Mouse (Mus musculus) heart, postnatal 25 days (tissue): ENCODE data around the gene Serpina16. TPM values are rescaled to one million over a fixed set of nuclear protein-coding genes. Genes with fewer than 3 reads are reported as not detected.

Source experiments
- DNase-seq: peaks from one replicate; pipeline ENCODE4 v3.0.0; 2022; ENCODE audit warnings: low spot score
- intact Hi-C: fragments of 180-260 bp; cut with DNase I; formaldehyde crosslinking; loops from one replicate; pipeline ENCODE4 v1.15.1; 2025
- total RNA-seq, 2 experiments: library from RNA; stranded (reverse); gene quantifications; 2 replicates each; pipeline ENCODE4 v1.2.3; 2021

The Serpina16 gene
- total RNA-seq, 2 experiments from 2014 or later: not detected

DNA sequence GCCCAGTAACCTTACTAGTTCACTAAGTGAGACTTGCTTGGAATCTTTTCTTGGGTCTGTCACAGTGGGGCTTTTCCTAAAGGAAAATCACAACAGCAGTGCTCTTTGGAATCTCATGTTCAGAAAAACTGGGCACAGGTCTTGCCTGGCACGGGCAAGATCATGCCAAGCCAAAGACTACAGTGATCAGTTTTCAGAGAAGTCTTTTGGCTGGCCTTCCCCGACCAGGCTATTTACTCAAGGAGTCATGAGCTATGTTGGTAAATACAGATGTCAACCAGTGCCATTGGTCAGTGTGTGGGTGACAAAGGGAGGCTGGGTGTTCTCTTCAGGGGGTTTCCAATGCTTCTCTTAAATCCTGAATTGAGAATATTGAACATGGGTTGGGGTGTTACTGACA is 16.8 kb downstream of the Serpina16 start:
- intact Hi-C loops: no loop called here
- DNase-seq: no peak

DNA sequence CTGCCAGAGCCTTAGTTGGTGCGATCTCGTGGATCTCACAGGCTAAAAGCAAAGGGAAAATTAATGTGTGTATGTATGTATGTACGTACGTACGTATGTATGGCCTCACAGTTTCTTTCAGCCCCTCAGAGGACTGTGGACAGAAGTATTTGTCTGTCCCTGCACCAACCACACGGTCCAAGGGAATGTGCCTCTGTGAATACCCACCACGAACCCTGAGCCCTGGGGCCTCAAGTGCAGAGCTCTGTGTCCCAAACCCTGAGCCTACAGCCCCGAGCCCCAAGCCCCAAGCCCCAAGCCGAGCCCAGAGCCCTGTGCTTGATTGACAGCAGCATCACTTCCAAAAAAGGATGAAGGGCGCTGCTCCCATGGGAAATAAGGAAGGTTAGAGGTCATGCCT is 17.9 kb downstream of the Serpina16 start:
- no peak for DNase-seq
- intact Hi-C loops: no loop called here

DNA sequence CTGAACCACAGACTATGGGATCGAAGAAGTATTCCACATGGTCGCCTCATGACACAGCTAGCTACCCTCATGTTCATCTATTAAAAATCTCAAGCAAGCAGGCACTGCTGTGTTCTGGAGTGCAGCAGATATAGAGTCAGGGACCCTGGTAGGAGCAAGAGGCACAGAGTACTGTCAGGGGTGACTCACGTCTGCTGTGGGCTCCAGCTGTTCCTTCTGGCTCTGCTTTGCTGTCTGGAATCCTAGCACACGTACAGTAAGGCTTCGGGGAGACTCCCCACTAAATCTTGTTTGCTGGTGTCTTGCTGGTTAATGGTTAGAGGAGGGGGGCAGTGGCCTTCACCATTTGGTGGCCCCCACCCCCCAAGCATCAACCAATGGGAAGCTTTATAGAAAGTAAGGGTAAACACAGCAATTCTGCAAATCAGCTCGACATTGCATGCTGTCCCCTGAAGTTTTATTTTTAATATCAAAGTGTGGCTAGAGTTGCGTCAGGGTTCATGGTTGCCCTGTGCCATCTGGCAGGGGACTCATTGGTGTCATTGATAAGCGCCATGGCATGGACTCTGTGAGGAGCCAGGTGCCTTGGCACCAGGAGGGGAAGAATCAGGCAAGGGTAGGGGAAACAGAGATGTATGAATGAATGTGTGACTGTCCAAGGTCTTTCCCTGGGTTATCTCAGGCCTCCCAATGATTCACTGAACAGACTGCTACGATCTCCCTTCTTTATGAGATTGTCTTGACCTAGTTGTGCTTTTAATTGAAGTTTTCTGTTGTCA is 18.9 kb downstream of the Serpina16 start, which contains the start of gene Serpina6:
Gene Serpina6 (minus strand): TSS at position 365 of the 779 bp plus-strand sequence.
- intact Hi-C loops: no loop called here
- no peak for DNase-seq

DNA sequence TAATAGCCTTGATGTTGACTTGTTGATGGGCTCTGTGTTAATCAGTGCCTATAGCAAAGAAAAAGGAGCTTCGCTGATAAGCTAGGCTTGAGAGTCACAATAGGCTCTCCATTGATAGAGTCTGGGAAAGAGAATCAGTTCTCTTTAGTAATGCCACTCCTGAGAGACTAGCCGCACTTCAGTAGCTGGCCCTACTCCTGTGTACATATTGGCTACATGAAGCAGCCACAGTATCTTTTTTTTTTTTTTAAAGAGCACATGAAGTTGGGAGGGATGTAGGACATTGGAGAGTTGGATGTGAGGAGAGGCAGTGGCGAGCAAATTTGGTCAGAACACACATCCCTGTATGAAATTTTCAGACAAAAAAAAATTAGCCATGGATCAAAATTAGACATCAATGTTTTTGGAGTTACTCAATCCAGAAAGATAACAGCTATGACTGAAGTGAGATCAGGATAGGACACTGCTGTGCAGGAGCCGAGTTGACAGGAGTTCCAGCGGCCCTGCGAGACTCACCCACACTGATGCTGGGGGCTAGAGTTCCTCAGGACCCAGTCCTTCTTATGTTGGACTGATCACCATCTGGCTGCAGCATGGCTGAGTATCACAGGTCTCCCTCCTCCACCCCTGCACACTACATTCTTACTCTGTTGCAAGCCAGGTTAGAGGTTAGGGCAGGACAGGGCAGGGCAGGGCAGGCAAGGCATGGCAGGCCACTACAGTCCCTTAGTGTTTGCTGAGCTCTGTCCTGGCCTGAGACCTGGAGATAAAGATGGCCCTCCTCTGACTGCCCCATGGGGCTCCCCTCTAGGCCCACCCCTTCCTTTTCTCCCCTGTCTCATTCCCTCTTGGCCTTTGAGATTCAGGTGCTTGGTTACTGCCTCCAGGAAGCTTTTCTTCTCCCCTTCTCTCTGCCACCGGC is 20.6 kb downstream of the Serpina16 start:
- intact Hi-C loops: no loop called here
- DNase-seq: no peak

DNA sequence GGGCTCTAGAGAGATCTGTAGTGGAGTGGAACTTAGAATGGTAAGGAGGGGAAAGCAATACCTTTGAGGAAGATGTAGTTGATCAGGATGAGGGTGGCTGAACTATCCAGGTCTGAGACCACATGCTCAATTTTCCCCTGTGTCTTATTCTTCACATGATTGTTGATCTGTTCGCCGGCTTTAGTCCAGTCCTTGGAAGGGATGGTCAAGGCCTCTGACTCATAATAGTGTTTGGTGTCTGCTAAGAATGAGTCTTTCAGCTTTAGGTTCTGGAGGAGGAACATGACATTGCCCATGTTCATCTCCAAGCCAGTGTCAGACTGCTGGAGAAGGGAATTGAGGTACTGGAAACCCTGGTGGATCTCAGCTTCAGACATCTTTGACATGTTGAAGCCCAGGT is 22.1 kb downstream of the Serpina16 start:
- intact Hi-C loops: no loop called here
- no peak for DNase-seq

DNA sequence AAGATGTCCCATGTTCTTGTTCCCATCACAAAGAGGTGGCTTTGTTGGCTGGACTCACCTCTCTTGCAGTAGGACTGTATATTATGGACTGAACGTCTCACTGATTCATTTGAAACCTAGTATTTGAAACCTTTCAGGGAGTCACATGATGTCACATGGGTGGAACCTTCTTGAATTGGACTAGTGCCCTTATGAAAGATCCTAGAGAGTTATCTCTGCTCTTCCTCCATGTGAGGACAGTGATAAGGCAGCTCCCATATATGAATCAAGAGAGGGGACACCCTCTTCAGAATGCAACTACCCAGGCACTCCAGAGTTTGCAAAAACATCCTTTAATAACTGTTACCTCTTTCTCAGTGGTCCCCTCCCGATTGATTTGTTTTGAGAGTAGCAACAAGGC is 29.6 kb downstream of the Serpina16 start:
- DNase-seq: no peak
- intact Hi-C loops: no loop called here

DNA sequence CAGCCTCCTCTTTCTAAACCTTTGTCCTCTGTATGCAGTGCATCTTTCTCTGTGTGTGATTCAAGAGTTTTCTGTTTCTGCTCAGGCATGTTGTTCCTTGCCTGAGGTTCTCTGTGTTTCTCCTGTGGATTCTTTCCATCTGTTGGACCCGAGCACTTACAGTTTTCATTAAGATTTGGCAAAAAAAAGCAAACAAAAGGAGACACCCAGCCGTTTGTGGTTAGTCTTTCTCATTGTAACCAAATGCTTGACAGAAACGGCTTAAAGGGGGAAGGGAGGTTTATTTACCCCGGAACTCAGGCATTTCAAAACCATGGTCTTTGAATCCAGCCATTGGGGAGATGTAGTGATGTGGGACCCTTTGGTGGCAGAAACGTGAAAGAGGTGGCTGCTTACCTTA is 31.3 kb downstream of the Serpina16 start:
- intact Hi-C loops: loop anchor here (5.0 kb wide), 1 partner anchor 102 kb away; no protein-coding TSS in a partner anchor
- DNase-seq: no peak

DNA sequence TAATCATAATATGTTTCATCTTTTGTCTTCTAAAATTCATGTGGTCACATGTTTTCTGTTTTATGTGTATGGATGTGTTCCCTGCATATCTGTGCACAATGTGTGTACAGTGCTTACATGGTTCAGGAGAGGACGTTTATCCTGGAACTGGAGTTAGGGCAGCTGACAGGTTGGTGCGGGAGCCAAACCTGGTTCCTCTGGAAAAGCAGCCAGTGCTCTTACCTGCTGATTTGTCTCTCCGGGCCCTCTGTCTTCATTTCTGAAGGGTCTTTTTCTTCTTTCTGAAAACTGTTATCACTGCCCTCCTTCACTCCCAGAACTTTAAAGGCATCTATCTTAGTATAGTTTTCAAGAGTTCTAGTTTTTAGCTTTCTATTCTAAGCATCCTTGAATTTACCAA is 32.1 kb downstream of the Serpina16 start:
- intact Hi-C loops: loop anchor here (5.0 kb wide), 1 partner anchor 102 kb away; no protein-coding TSS in a partner anchor
- no peak for DNase-seq

DNA sequence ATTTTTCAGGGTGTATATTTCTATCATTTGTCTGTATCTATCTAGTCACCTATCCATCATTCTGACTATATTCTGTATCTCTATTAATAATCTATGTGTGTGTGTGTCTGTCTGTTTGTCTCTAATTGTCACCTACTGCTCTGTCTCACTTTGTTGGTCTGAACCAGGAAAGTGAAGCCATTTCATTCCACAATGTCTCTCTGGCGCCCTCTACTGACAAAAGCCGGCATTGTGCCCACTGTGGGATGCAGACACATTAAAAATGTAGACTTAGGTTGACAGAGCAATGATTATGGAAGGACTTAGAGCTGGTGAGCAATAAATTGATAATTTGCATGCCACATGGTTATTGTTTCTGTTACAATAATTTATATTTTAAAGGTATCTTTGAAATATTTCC is 32.6 kb downstream of the Serpina16 start:
- intact Hi-C loops: loop anchor here (5.0 kb wide), 1 partner anchor 101 kb away; no protein-coding TSS in a partner anchor
- DNase-seq: no peak

DNA sequence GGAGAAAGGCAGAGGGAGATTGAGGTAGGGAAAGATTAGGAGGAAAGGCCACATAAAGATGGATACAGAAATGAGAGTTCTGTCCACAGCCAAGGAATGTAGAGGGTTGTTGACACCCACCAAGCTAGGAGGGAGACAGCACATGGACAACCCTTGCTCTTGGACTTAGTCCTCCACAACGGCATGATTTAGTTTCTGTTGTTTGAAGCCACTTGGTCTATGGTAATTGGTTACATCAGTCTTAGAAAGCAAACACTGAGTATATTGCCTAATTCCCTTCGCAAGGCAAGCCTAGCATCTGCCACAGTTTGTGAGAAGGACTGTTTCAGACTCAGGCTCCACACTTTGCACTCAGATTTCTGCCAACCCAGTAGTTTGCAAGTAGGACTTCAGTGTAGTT is 40.1 kb downstream of the Serpina16 start:
- DNase-seq: no peak
- intact Hi-C loops: no loop called here

DNA sequence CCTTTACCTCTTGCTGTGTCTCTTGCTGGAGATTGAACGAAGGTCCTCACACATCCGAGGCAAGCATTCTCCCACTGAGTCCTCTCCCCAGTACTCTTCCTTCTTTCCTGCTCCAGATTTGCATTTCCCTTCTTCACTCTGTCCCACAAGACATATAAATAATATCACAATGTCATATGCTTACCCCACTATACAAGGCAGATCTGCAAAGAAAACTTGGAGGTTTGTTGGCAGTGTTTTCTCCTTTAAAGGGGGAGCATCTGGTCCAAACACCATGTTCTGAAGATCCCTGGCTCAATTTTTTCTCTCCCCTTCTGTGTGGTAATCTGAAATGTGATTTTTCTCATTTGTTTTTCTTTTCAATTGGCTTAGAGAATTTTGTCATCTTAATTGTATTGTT is 41.5 kb downstream of the Serpina16 start:
- intact Hi-C loops: no loop called here
- DNase-seq: no peak

DNA sequence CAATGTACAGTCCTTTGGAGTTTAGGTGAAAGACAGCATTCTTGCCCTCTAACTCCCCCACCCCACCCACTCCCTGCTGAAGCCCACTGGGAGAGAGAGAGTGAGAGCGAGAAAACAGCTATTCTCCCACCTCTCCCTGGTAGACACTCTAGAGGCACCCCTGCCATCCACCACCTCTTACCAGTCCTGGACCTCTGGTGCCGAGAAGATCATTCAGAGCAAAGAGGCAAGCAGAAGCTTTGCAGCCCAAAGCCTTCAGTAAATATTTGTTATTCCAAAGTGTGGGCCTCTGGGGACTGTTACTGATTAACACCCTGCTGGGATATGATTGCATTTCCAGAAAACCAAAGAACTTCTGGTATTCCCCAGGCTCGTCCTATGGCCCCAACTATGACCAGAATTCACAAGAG is 44.7 kb downstream of the Serpina16 start, which contains the start of gene Serpina10:
Gene Serpina10 (minus strand): TSS at position 242 of the 410 bp plus-strand sequence.
- DNase-seq: no peak
- intact Hi-C loops: no loop called here

Other genes with a start within 250 kb of the Serpina16 start
- gene Ifi27, start 241.9 kb downstream of the Serpina16 start, total RNA-seq: 10 to 100 TPM; 56.3 to 68.1 TPM
- 10 to 100 TPM; 18.2 to 31.0 TPM for gene Ifi27l2a, start 232.5 kb downstream of the Serpina16 start, total RNA-seq
- gene Ifi27l2b, start 218.9 kb downstream of the Serpina16 start, total RNA-seq: under 1 TPM in 1 of 2 experiments, not detected in 1; 0.23 TPM
- under 1 TPM; 0.39 to 0.45 TPM for gene Ppp4r4, start 143.9 kb downstream of the Serpina16 start, total RNA-seq
- gene Serpina10, start 44.7 kb downstream of the Serpina16 start, total RNA-seq: not detected
- not detected for gene Serpina6, start 18.9 kb downstream of the Serpina16 start, total RNA-seq
- gene Serpina1f, start 19.4 kb upstream of the Serpina16 start, total RNA-seq: not detected
- not detected for gene Serpina1d, start 97.5 kb upstream of the Serpina16 start, total RNA-seq
- gene Serpina1b, start 154.2 kb upstream of the Serpina16 start, total RNA-seq: not detected
- not detected for gene Serpina1a, start 187.4 kb upstream of the Serpina16 start, total RNA-seq
- not detected for gene Serpina1c, start 228.7 kb upstream of the Serpina16 start, total RNA-seq